Mouse (Mus musculus) urinary bladder, postnatal 36 days (tissue): ENCODE data around the gene Arl15.

Source experiments
- DNase-seq, 2 experiments: peaks; one replicate each; pipeline ENCODE4 v3.0.0; 2022; ENCODE audit warnings: low spot score in 2 of 2, mixed read lengths in 1 of 2

Gene Arl15

GRCm38 (mm10) chr13:113915700-113916099 lies 121.4 kb downstream of the Arl15 start:
- no peak for DNase-seq

- DNase-seq: no peak
These were observed 122.5 kb downstream of the Arl15 start for GRCm38 (mm10) chr13:113916761-113917160.

- DNase-seq: no peak
These were observed 123.1 kb downstream of the Arl15 start for GRCm38 (mm10) chr13:113917376-113917775.

GRCm38 (mm10) chr13:113917868-113918411 lies 123.6 kb downstream of the Arl15 start:
- DNase-seq: no peak

- no peak for DNase-seq
These were observed 124.4 kb downstream of the Arl15 start for GRCm38 (mm10) chr13:113918668-113919067.

- DNase-seq: no peak
These were observed 141.4 kb downstream of the Arl15 start for GRCm38 (mm10) chr13:113935697-113936096.

GRCm38 (mm10) chr13:113937231-113937630 lies 142.9 kb downstream of the Arl15 start:
- DNase-seq: no peak

- DNase-seq: no peak
These were observed 144.3 kb downstream of the Arl15 start for GRCm38 (mm10) chr13:113938561-113938960.

- no peak for DNase-seq
These were observed 144.8 kb downstream of the Arl15 start for GRCm38 (mm10) chr13:113939097-113939496.

- DNase-seq: peak in 1 of 2 experiments; percentile 28
These were observed 145.4 kb downstream of the Arl15 start for GRCm38 (mm10) chr13:113939681-113940080.

GRCm38 (mm10) chr13:113940151-113940550 lies 145.8 kb downstream of the Arl15 start:
- no peak for DNase-seq

- DNase-seq: no peak
These were observed 147.6 kb downstream of the Arl15 start for GRCm38 (mm10) chr13:113941943-113942342.

- no peak for DNase-seq
These were observed 153.2 kb downstream of the Arl15 start for GRCm38 (mm10) chr13:113947546-113947945.

- peak in 1 of 2 experiments; percentile 57 for DNase-seq
These were observed 155.4 kb downstream of the Arl15 start for GRCm38 (mm10) chr13:113949708-113950107.

GRCm38 (mm10) chr13:113950131-113950530 lies 155.8 kb downstream of the Arl15 start:
- peak in 1 of 2 experiments; percentile 31 for DNase-seq

GRCm38 (mm10) chr13:113957438-113957837 lies 163.1 kb downstream of the Arl15 start:
- no peak for DNase-seq

- no peak for DNase-seq
These were observed 170.6 kb downstream of the Arl15 start for GRCm38 (mm10) chr13:113964945-113965344.

GRCm38 (mm10) chr13:113970706-113971105 lies 176.4 kb downstream of the Arl15 start:
- DNase-seq: no peak

GRCm38 (mm10) chr13:113972401-113972800 lies 178.1 kb downstream of the Arl15 start:
- no peak for DNase-seq

- no peak for DNase-seq
These were observed 180.6 kb downstream of the Arl15 start for GRCm38 (mm10) chr13:113974866-113975265.

GRCm38 (mm10) chr13:113975722-113976121 lies 181.4 kb downstream of the Arl15 start:
- DNase-seq: no peak

GRCm38 (mm10) chr13:113976936-113977335 lies 182.6 kb downstream of the Arl15 start:
- no peak for DNase-seq

GRCm38 (mm10) chr13:113980739-113981460 lies 186.6 kb downstream of the Arl15 start:
- DNase-seq: no peak
